Mouse (Mus musculus) kidney, adult 9 months (tissue): Measurements from ENCODE around the gene Tmcc2.

Source experiments
- DNase-seq: peaks from one replicate; pipeline ENCODE4 v3.0.0; 2022

Gene Tmcc2

DNA sequence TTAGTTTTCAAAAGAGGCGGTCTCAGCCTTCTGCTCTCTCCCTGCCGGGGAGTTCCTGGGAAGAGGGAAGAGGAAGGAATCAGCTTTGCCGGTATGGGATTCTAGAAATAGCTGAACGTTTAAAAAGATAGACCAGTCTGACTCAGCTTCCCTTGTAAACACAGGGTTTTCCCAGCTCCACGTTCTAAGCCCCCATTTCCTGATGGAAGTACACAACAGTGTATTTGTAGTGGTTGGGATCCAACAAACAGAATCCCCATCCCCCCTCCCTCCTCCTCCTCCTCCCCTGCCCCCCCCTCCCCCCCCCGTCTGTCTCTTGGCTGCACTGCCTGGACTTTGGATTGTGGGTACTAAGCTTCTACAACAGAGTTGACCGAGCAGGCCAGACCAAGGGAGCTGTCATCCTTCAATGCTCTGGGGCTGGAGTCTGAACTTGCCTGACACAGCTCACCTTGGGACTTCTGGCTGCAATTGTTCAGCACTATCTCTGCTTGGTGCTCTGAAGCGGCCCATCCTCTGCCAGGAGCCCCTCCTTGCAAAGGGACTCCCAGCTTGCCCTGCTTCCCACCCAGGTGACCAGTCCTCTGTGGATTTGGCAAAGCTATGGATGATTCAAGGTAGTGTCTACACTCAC is 52.9 kb downstream of the Tmcc2 start:
- peak; percentile 89 for DNase-seq

DNA sequence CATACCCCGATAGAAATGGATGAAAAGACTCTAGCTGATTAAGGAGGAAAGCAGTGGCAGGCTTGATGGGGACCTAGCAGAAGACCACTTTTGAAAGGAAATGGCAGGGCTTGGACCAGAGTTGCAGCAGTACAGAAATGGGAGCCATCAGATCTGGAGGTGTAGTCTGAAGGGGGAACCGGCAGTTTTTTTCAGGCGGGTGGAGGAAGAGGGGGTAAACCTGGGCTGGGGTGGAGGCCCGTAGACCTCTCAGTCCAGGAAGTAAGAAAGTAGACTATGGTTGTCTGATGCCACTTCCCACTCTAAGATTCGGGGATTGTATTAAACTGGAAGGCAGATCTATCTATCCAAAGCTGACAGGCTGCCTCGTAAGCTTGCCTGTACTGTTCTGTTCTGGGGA is 54.2 kb downstream of the Tmcc2 start:
- no peak for DNase-seq

DNA sequence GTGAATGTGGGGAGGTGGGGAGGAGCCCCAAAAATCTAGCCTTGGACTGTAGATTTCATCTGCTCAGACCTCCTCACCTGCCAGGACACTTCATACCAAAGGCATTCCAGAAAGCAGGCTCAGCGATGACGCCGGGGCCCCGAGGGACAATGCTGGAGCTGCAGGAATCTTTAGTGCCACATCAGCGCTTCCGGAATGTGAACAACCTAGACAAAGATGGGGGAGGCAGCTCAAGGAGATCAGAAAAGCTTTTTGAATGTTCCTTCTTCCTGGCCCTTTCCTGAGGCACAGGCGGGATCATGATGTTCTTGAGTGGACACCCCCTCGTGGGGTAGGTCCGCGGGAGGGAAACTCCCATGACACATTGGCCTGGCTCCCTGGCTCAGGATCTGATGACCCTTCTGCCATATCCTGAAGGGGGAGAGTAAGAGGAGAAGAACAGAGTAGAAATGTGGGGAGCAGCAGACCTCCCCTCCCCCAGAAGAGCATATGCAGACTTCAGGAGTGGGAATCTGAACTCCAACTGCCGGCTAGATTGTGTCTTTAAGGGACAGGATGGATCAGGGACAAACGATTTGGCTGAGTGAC is 55.6 kb downstream of the Tmcc2 start:
- peak; percentile 86 for DNase-seq

DNA sequence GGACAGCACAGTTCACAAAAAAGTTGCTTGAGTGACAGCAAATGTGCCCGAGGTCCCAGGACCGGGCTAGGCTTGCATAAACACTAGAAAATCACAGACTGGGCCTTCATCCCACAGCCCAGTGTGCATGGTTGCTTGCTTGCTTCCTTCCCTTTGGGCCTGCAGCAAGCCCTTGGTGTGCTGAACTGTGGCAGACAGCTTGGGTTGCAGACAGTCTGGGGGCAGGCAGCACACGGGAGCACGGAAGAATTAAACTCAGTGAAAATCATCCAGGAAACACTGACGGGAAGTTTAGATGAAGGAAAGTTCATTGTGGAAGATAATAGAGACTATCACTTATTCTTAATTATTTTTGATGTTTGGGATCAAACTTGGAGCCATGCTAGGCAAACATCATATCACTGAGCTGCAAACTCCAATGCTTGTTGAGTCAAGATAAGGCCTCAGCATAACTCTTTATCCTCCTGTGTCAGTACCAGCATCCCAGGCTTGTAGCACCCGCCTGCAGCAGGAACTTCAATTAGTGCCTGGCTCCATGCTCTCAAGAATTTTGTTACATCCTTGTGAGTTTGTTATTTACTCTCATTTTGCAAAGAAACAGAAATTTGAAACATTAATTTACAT is 56.8 kb downstream of the Tmcc2 start:
- DNase-seq, result no peak

DNA sequence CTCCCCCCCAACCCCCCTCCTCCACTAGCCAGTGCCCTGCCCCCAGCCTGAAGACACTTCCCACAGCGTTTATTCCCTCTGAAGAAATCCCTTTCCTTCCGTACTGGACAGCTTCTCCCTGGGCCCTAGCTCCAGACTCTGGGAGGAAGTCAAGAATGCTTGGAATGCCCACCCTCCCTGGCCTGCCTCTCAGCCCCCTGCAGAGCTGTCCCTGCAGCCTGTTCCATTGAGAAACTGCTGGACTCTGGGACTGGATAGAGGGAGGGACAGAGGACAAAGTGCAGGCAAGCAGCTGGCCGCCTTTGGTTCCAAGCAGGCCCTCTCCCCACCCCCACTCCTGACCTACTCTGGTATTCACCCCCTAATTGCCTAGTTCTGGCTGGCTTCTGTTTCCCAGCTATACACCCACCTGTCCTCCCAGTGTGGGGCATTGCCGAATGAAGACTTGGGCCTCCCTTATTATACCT is 57.4 kb downstream of the Tmcc2 start:
- peak; percentile 97 for DNase-seq

DNA sequence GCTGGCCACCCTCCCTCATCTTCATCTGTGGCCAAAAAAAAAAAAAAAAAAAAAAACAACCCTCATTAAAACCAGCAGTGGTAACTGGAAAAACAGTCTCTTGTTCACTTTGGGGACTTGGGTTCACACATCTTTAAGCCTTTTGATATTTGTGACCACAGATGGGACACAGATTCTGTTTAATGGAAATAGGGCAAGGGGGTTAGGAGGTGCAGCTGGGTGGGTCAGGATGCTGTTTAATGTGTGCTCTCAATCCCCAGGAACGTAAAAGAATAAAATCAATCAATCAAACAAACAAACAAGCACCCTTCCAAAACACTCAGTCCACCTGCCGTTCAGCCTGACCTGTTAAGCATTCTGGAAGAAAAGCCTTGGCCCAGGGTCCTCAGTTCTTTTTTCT is 57.9 kb downstream of the Tmcc2 start:
- DNase-seq, result no peak

DNA sequence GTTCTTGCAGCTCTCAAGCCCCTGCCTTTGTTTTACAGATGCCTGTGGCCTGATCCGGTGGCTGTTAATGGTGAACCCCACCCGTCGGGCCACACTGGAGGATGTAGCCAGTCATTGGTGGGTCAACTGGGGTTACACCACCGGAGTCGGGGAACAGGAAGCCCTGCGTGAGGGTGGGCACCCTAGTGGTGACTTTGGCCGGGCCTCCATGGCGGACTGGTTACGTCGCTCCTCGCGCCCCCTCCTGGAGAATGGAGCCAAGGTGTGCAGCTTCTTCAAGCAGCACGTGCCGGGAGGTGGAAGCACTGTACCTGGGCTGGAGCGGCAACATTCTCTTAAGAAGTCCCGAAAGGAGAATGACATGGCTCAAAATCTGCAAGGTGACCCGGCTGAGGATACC is 59.8 kb downstream of the Tmcc2 start:
- DNase-seq, result no peak

DNA sequence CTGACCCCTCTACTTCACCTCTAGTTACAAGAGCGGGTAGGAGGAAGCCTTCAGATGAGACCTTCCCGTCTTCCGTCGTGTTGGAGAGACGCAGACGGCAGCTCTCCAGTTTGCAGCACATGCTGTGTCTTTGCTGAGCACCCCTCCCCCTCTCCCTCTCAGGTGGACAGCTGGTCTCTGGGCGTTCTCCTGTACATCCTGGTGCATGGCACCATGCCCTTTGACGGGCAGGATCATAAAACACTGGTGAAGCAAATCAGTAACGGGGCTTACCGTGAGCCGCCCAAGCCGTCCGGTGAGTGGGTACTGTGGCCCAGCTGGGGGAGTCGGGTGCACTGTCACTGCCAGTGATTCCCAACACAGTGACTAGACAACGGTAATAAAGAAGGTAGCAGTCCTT is 60.7 kb downstream of the Tmcc2 start:
- no peak for DNase-seq

DNA sequence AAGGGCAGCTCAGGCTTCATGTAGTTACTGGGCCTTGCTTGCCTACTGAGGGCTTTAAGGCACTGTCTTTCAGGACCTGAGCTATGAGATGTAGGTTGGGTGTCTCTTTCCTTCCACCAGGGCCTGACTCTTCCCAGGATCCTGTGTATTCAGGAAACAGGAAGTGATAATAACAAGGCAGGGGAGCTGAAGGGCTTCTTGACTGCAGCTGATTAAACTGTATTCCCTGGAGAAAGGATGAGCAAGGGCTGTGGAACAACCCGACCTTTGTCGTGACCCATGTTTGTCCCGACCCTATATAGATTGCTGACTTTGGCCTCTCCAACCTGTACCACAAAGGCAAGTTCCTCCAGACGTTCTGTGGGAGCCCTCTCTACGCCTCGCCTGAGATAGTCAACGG is 61.4 kb downstream of the Tmcc2 start:
- DNase-seq, result no peak

DNA sequence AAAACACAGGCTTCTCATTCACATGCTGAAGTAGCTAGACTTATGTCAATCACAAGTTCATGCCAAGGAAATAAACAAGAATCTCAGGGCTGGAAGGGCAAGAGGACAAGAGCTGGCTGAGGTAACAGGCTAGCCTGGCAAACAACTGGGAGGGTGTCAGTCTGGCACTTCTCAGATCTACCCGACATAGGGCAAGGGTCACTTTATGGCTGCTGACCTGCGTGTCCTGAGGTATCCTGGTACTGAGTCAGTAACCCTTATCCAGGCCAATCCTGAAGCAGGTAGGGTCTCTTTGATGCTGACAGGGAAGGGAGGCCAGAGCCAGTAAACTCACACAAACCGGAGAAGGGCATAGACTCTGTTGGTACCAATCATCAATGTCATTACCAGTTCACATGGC is 62.5 kb downstream of the Tmcc2 start:
- DNase-seq, result peak; percentile 88

DNA sequence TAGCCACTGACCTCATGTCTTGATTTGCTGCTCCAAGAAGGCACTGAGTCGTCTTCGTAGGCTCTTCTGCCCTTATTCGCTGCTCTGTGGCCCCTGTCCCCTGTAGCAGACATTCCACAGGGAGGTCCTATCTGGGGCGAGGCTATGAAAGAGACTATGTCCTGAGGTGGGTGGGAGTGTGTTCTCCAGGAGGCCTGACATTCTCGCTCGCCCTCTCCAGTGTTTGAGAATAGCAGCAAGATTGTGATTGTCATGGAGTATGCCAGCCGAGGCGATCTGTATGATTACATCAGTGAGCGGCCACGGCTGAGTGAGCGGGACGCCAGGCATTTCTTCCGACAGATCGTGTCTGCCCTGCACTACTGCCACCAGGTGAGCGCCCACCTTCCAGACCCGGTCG is 63.6 kb downstream of the Tmcc2 start:
- no peak for DNase-seq

DNA sequence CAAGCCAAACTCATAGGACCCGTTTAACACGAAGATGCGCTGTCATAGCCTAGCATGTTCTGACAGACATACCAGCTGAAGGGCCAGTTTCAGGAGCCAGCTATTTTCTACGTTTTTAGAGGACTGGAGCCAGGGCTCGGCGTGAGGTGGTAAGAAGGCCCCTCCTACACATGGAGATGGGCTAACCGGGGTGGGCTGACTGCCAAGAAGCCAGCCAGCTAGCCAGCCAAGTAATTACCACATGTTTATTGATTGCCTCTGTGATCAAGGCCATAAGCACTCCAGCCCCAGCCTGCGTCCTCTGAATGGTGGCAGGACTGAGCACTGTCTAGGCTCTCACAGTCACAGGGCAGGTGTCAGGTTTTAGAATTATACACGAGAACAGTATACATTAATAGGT is 64.3 kb downstream of the Tmcc2 start:
- peak; percentile 75 for DNase-seq

DNA sequence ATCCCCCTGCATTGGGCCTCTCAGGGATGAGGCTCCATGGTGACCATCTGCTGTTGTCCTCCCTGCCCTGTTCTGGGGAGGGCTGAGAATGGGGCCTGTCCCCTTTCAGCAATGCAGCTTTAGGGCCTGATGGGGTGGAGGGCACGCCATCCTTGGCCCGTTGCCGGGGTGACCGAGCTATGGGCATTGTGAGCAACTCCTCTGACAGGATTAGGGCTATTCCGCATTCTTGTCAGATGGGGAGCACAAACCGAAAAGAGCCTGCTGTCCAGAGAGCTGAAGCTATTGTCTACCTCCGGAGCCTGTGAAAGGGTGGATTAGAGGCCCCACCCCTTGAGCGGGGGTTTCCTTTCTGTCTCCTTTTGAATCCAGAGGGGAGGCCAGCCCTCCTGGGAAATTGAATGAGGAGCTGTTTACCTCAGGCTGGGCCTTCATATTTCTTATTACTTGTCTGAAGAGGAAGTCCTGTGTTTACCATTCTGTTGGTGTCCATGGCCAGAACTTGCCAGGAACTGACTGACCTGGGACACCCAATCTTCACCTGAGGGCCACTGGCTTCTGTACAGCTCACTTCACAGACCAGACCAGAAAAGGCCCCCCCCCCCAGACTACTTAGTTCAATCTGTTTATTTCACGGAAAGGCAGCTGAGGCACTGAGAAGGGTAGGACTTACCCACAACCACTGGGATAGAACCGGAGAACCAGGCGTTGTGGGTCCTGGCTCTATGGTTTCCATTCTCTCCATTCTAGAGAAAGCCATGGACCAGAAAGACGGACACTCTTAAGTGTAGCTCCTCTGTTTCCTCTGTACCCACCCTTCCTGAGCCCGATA is 68.2 kb downstream of the Tmcc2 start:
- peak; percentile 73 for DNase-seq

DNA sequence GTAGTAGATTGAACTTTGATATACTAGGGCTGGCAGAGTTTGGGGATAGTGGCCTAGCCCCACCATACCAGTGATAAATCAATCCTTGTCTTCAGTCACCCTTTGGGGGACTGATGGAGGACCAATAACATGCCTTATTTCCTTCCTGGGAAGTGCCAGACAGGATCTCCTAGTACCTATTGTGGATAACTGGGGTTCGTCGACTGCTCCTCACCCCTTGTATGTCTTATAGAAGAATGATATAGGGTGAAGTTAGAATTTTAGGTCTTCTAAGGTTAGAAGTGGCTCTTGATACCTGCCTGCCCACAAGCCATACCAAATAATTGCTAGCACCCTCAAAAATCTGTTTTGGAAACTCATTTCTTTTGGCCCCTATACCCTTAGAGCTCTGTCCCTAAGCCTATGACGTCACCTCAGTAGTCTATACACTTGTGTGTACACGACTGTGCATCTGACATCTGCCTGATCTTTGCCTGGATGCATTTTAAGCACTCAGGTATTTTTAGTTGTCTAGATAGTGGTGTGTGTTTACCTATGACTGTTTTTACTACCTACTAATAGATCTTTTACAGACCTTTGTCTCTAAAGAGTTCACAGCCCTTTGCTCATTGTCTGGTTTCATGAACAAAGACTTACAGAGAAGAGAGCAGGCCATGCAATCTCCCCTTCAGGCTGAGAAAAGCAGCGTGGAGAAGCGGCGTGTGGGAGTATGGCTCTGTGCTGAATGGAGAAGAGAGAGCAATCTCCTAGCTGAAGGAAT is 69.1 kb downstream of the Tmcc2 start:
- no peak for DNase-seq

DNA sequence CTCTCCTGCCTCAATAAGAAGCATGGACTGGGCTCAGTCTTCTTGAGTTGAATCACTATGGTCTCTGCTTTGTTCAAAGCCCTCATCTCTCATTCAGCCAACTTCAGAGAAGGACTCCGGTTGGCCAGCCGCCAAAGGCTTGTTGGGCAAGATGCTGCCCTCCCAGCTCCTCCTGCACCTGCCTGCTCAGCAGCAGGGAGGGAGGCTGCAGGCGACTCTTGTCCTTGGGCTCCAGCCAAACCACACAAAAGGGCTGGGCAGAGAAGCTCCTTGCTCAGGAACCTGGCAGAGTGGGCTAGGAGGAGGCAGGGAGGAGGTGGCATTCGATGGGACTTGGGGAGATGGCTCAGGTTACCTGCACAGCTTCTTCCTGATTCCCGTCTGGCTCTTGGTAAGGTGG is 71.8 kb downstream of the Tmcc2 start:
- peak; percentile 92 for DNase-seq

DNA sequence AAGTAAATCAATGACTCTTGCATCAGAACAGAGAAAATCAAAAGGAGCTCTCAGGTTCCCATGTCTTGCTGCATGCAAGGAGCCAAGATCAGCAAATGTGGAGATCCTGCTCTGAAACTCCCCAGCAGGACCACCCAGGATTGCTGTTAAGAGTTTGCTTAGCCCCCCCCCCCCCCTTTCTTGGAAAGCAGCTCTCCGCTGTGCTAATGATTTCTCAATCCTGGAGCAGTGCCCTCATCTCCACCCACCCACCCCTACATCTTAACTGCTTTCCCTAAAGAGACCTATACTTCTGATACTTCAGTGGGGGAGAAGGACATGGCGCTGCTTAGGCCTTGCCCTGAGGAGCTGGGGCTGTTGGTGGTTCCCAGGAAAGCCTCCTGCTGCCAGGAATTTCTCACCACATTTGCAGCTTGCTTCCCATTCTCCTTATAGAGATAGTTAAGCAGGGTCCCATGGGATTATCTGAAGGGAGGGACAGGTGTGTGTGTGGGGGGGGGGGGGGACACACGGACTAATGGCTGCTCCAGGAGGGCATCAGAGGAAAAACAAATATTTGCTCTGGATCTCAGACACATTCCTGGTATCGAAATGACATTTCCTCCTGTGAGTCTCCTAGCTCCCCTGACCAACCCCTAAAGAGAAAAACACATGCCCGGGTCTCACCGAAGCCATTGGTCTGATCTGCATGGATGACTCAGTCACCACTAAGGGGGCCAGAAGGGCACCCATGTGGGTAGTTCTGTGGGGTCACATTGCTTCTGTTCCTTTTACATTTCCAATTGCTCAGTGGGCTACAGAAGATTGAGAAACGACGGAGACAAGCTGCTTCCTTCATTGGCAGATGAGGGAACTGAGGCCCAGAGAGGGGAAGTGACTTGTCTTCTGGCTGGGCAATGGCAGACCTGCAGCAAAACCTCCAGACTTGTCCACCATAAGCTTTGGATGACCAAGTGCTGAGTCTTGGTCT is 72.9 kb downstream of the Tmcc2 start:
- DNase-seq, result no peak

DNA sequence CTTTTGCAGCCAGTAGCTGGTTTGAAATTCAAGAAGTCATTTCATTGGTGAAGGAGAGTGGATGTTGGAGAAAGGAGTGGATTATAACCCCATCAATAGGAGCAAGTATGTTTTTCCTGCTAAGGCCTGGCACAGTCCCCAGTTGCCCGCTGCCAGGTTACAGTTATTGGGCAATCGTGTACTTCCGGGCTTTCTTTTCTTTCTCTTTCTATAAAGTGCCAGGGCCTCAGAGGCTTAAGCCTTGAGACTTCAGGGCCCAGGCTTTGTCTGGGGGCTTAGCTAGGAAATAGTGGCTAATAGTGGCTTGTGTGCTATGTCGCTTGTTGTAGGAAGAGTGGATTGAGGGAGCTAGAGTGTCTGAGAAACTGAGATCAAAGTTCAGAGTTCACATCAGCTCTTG is 73.7 kb downstream of the Tmcc2 start:
- peak; percentile 74 for DNase-seq

DNA sequence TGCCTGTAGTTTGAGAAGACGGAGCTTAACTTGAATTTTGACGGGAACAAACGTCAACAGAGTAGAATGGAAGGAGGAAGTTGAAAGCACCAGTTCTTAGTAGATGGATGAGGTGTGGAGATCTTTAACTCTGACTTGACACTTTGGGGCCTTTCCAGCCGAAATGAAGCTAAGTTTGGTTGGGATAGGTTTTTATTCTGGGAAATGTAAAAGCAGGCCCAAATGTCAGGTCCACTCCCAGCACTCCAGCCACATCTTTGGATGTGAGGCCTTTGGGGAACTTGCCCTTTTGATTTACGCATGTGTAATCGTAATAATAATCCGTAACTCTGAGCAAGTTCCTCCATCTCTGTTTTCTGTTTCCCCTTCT is 74.5 kb downstream of the Tmcc2 start:
- no peak for DNase-seq

DNA sequence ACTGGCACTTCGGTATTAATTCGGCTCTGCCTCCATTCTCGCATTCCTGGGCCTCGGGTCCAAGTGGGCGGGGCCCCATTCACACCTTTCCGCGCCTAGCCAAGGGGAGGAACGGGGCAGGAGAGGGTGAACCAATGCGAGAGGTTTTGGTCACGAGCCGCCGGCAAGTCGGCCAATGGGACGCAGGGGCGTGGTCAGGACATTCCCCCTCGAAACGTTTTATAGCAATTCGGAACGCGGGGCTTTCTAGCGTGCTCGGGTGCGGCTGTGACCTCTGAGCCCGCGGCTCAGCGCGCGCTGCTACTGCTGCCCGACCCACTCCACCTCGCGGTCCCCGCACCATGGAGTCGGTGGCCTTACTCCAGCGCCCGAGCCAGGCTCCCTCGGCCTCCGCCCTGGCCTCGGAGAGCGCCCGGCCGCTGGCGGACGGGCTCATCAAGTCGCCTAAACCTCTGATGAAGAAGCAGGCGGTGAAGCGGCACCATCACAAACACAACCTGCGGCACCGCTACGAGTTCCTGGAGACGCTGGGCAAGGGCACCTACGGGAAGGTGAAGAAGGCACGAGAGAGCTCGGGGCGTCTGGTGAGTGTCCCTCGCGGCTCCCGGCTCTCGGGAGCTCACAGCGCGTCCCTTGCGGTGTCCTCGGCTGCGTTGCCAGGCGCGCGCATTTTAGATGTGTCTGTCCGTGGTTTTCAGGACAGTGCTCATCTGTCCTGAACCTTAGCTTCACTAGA is 75.0 kb downstream of the Tmcc2 start, which contains the start of gene Nuak2:
TSS of gene Nuak2 (plus strand) at position 238 of the 736 bp plus-strand sequence.
- peak; percentile 98 for DNase-seq

DNA sequence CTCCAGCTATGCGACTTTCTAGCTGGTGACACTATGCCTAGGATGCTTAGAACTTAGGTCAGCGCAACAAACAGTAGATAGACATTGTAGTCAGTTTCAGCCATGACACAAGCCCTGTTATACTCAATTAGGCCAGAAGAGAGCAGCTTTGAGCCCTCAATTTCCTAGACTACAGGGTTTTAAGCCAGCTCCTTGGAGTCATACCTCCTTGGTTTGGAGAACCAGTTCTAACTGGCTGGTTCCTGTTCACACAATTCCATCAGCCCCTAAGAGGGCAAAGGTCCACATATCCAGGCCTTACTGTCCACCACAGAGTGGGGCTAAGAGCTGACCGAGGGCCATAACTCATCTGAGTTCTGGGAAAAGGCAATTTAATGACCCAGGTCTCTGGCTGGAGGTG is 78.4 kb downstream of the Tmcc2 start:
- DNase-seq, result peak; percentile 95

DNA sequence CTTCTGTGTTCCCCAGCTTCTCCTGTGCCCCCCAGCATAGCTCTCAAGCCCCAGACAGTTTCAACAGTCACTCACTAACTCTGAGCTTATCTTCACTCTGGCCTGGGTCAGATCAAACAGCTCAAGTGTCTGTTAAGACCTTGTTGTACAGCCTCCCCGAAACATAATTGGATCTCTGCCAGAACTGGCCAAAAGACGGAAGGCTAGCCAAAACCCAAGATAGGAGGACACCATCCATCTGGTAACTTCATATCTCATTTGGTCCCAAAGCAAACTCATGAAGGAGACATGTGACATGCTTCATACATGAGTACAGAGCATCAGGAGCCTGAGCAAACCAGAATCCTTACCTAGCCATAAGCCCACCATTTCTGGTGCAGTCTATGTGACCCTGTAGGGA is 79.0 kb downstream of the Tmcc2 start:
- peak; percentile 60 for DNase-seq
